Mouse (Mus musculus): ENCODE results near the gene Siah1b. TPM values are rescaled to one million over a fixed set of nuclear protein-coding genes. Genes with fewer than 3 reads are reported as not detected.

The Siah1b gene
- total and polyA plus RNA-seq, 2 experiments from 2014 or later = 10.5 to 14.2 TPM

GRCm38 (mm10) chrX:164101483-164101882 lies 25.2 kb upstream of the Siah1b start:
- no peaks in the 10 kb centered on the region for H3K27me3 ChIP-seq (ENCODE audit: control insufficient read depth, insufficient read depth, low read length)
- no peak for ATAC-seq (ENCODE audit: insufficient read depth, low read depth)

GRCm38 (mm10) chrX:164095838-164096237 lies 19.5 kb upstream of the Siah1b start:
- WGBS = 63% methylated on average over 2 of the region's 2 CpGs
- Histone ChIP-seq H3K9ac (replicated peaks; ENCODE audit: low read depth, low read length) (no peak overlapping the region), H3K4me3 (ENCODE audit: low read depth, low read length) (no peak overlapping the region), H3K4me2 (ENCODE audit: low read depth, low read length) (no peak overlapping the region), H3K36me3 (replicated peaks; ENCODE audit: control insufficient read depth, insufficient read depth, low read length) (no peaks in the 10 kb centered on the region), H3K9me3 (replicated peaks; ENCODE audit: control insufficient read depth, low read length) (no peaks in the 10 kb centered on the region), H3K27me3 (ENCODE audit: control insufficient read depth, insufficient read depth, low read length) (no peaks in the 10 kb centered on the region), H3K4me1 (ENCODE audit: control insufficient read depth, insufficient read depth) (no peaks in the 10 kb centered on the region), H3K27ac (ENCODE audit: low read depth) (no peak overlapping the region)
- no peak for DNase-seq (ENCODE audit: low spot score)
- ATAC-seq (ENCODE audit: insufficient read depth, low read depth) = no peak
- TF ChIP-seq CTCF (IDR thresholded peaks at IDR 0.05; ENCODE audit: low read depth) = no peak
- TF ChIP-seq EP300 (IDR thresholded peaks at IDR 0.05; ENCODE audit: low read depth) = no peak

More at GRCm38 (mm10) chrX:164101483-164101882, 25.2 kb upstream of the Siah1b start:
- Histone ChIP-seq H3K9me3 (replicated peaks; ENCODE audit: control insufficient read depth, low read length) (no peaks in the 10 kb centered on the region), H3K4me2 (ENCODE audit: low read depth, low read length) (no peak overlapping the region), H3K9ac (replicated peaks; ENCODE audit: low read depth, low read length) (no peak overlapping the region), H3K36me3 (replicated peaks; ENCODE audit: control insufficient read depth, insufficient read depth, low read length) (no peaks in the 10 kb centered on the region), H3K4me3 (ENCODE audit: low read depth, low read length) (no peak overlapping the region), H3K4me1 (ENCODE audit: control insufficient read depth, insufficient read depth) (no peaks in the 10 kb centered on the region), H3K27ac (ENCODE audit: low read depth) (no peak overlapping the region)
- no peak for DNase-seq (ENCODE audit: low spot score)
- TF ChIP-seq EP300 (IDR thresholded peaks at IDR 0.05; ENCODE audit: low read depth) (no peak), CTCF (IDR thresholded peaks at IDR 0.05; ENCODE audit: low read depth) (no peak)

GRCm38 (mm10) chrX:164093435-164093834 lies 17.1 kb upstream of the Siah1b start:
- DNase-seq (ENCODE audit: low spot score) = no peak
- no peak overlapping the region for H3K4me2 ChIP-seq (ENCODE audit: low read depth, low read length)
- no peaks in the 10 kb centered on the region for H3K9me3 ChIP-seq (replicated peaks; ENCODE audit: control insufficient read depth, low read length)
- ATAC-seq (ENCODE audit: insufficient read depth, low read depth) = no peak
- no peak overlapping the region for H3K27ac ChIP-seq (ENCODE audit: low read depth)
- no peaks in the 10 kb centered on the region for H3K27me3 ChIP-seq (ENCODE audit: control insufficient read depth, insufficient read depth, low read length)
- WGBS = 74% methylated on average over 5 of the region's 5 CpGs
- H3K36me3 ChIP-seq (replicated peaks; ENCODE audit: control insufficient read depth, insufficient read depth, low read length) = no peaks in the 10 kb centered on the region
- H3K4me1 ChIP-seq (ENCODE audit: control insufficient read depth, insufficient read depth) = no peaks in the 10 kb centered on the region
- no peak overlapping the region for H3K4me3 ChIP-seq (ENCODE audit: low read depth, low read length)
- TF ChIP-seq CTCF (IDR thresholded peaks at IDR 0.05; ENCODE audit: low read depth) = no peak
- H3K9ac ChIP-seq (replicated peaks; ENCODE audit: low read depth, low read length) = no peak overlapping the region

- ATAC-seq (ENCODE audit: insufficient read depth, low read depth) (no peak), DNase-seq (ENCODE audit: low spot score) (no peak)
Observed at GRCm38 (mm10) chrX:164092300-164093169, 16.2 kb upstream of the Siah1b start.

GRCm38 (mm10) chrX:164089916-164090315 lies 13.6 kb upstream of the Siah1b start:
- no peak overlapping the region for H3K27ac ChIP-seq (ENCODE audit: low read depth)
- H3K4me1 ChIP-seq (ENCODE audit: control insufficient read depth, insufficient read depth) = no peaks in the 10 kb centered on the region
- no peak overlapping the region for H3K4me3 ChIP-seq (ENCODE audit: low read depth, low read length)
- no peaks in the 10 kb centered on the region for H3K36me3 ChIP-seq (replicated peaks; ENCODE audit: control insufficient read depth, insufficient read depth, low read length)
- H3K9ac ChIP-seq (replicated peaks; ENCODE audit: low read depth, low read length) = no peak overlapping the region
- no peaks in the 10 kb centered on the region for H3K9me3 ChIP-seq (replicated peaks; ENCODE audit: control insufficient read depth, low read length)
- ATAC-seq (ENCODE audit: insufficient read depth, low read depth) (no peak), DNase-seq (ENCODE audit: low spot score) (no peak)
- H3K4me2 ChIP-seq (ENCODE audit: low read depth, low read length) = no peak overlapping the region
- 77% methylated on average over 11 of the region's 11 CpGs for WGBS
- no peaks in the 10 kb centered on the region for H3K27me3 ChIP-seq (ENCODE audit: control insufficient read depth, insufficient read depth, low read length)
- TF ChIP-seq EP300 (IDR thresholded peaks at IDR 0.05; ENCODE audit: low read depth) = no peak
- TF ChIP-seq CTCF (IDR thresholded peaks at IDR 0.05; ENCODE audit: low read depth) = no peak

More at GRCm38 (mm10) chrX:164092300-164093169, 16.2 kb upstream of the Siah1b start:
- Histone ChIP-seq H3K4me3 (ENCODE audit: low read depth, low read length) (no peak overlapping the region), H3K27me3 (ENCODE audit: control insufficient read depth, insufficient read depth, low read length) (no peaks in the 10 kb centered on the region), H3K4me1 (ENCODE audit: control insufficient read depth, insufficient read depth) (no peaks in the 10 kb centered on the region), H3K9ac (replicated peaks; ENCODE audit: low read depth, low read length) (no peak overlapping the region), H3K36me3 (replicated peaks; ENCODE audit: control insufficient read depth, insufficient read depth, low read length) (no peaks in the 10 kb centered on the region), H3K27ac (ENCODE audit: low read depth) (no peak overlapping the region), H3K4me2 (ENCODE audit: low read depth, low read length) (no peak overlapping the region), H3K9me3 (replicated peaks; ENCODE audit: control insufficient read depth, low read length) (no peaks in the 10 kb centered on the region)
- TF ChIP-seq CTCF (IDR thresholded peaks at IDR 0.05; ENCODE audit: low read depth) (no peak), EP300 (IDR thresholded peaks at IDR 0.05; ENCODE audit: low read depth) (no peak)
- WGBS = 22% methylated on average over 7 of the region's 7 CpGs

Measured in heart, postnatal 0 days (tissue).